Mouse (Mus musculus) layer of hippocampus, postnatal 14 days (tissue): Measurements from ENCODE around the gene Rab3gap1. TPM values are rescaled to one million over a fixed set of nuclear protein-coding genes. Genes with fewer than 3 reads are reported as not detected.
A peak's percentile ranks its signal among the peaks of the same experiment; 100 is the strongest.

Experiments used
- DNase-seq, 2 experiments: peaks; one replicate each; pipeline ENCODE4 v3.0.0; 2021 to 2022; ENCODE audit warnings: low spot score in 2 of 2, mixed read lengths in 1 of 2
- long read RNA-seq, 2 experiments: library from polyadenylated mRNA; stranded (forward); transcript quantifications; one replicate each; pipeline ENCODE4 v2.0.0; 2021
- total RNA-seq, 2 experiments: library from RNA; stranded (reverse); gene quantifications; 2 replicates each; pipeline ENCODE4 v1.2.3; 2021

The Rab3gap1 gene
- 10 to 100 TPM; 56.9 to 63.0 TPM for total RNA-seq
- long read RNA-seq, experiment 1, full-length matches to known transcripts = 20 of 32 reads
- long read RNA-seq, experiment 1, partial matches to known transcripts = 7 of 32 reads
- long read RNA-seq, experiment 1, other reads (novel, unspliced or antisense) = 5 of 32 reads
- long read RNA-seq, experiment 2, full-length matches to known transcripts = 19 of 30 reads
- long read RNA-seq, experiment 2, partial matches to known transcripts = 5 of 30 reads
- long read RNA-seq, experiment 2, other reads (novel, unspliced or antisense) = 6 of 30 reads

- DNase-seq = peak; percentile 81 to 82
Measured at GRCm38 (mm10) chr1:127868300-127869261, at the start of gene Rab3gap1. Rab3gap1 (plus strand) TSS chr1:127868773.

- DNase-seq = peak in 1 of 2 experiments; percentile 50
Measured at GRCm38 (mm10) chr1:127827325-127827724, 41.2 kb upstream of the Rab3gap1 start.

DNA sequence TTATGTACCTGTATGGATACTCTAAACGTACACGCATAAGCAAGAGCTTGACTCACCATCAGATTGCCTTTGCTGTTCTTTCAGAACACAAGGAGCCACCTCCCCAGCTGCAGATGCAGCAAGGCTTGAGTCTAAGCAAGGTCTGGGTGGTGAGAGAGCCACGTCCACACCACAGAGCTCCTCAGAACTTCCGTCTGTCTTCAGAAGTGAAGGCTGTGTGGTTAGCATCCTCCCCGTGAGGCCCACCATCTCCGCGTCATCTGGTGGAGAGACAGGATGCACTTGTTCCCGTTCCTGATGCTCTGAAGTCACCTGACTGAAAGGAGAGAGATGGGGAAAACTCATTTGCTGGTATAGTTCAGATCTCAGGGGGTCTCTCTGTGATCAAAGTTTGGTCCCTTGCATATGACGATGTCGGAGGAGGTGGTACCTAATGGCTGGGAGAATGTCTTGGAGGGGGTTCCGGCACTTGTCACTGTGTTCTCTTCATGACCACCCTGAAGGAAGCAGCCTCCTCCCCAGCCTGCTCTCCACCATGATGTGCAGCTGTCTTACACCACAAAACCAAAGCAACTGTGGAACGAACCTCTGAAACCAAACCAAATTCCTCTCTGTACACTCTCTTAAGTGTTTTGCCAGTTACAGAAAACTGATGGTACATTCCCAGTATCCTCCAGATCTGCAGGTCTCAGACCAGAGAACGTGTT lies 38.2 kb upstream of the Rab3gap1 start:
- DNase-seq = no peak

DNA sequence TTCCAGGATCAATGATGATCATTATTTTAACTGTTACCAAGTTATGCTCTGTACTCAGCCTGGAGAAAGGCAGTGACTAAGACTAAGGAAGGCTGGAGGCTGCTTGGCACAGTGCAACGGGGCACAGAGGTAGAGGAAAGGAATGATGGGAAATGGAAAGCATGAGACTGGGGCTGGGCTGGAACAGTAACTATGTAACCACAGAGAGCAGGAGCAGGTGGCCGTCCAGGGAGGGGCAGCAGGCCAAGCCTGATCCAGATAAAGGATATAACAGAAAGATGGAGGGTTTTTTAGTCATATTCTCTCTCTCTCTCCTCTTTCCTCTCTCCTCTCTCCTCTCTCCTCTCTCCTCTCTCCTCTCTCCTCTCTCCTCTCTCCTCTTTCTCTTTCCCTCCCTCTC lies 34.9 kb upstream of the Rab3gap1 start:
- no peak for DNase-seq

DNA sequence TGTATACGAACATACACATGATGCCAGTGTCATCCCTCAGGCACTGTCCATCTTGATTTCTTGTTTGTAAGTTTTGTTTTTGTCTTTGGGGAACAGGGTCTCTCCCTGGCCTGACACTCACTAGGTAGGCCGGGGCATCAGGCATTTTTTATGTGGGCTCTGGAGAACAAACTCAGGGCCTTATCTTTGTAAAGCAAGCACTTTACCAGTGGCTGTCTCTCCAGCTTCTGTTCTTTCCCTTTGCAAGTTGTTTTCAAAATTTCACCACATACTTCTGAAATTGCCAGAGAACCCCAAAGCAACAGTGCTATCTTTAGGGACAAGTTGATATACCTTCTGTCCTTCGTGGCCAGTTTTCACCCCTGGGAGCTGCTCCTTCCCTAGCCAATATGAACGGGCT lies 34.4 kb upstream of the Rab3gap1 start:
- no peak for DNase-seq

DNA sequence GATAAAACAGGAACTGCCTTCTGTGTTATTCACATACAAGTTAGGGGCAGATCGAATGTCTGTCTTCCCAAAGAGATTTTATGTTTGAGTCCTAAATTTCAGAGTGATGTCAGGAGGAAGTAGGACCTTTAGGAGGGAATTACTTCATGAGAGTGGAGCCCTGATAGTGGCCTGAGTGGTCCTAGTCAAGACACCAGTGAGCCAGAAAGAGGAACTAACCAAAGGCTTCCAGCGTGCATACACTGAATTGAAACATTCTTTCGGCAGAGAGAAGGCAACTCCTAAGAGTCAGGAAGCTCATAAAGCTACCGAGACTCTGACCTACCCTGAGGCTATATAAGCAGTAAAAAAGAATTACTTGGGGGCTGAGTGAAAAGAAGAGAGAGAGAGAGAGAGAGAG lies 32.0 kb upstream of the Rab3gap1 start:
- DNase-seq = no peak

- no peak for DNase-seq
Measured at GRCm38 (mm10) chr1:127838602-127839001, 30.0 kb upstream of the Rab3gap1 start.

GRCm38 (mm10) chr1:127845472-127845871 lies 23.1 kb upstream of the Rab3gap1 start:
- DNase-seq = no peak

GRCm38 (mm10) chr1:127850075-127850610 lies 18.4 kb upstream of the Rab3gap1 start:
- no peak for DNase-seq

- DNase-seq = peak; percentile 27 to 60
Measured at GRCm38 (mm10) chr1:127854486-127855222, 13.9 kb upstream of the Rab3gap1 start, which contains the start of gene Map3k19. Map3k19 (minus strand) TSS chr1:127855031.

- no peak for DNase-seq
Measured at GRCm38 (mm10) chr1:127858945-127859648, 9.5 kb upstream of the Rab3gap1 start.

DNA sequence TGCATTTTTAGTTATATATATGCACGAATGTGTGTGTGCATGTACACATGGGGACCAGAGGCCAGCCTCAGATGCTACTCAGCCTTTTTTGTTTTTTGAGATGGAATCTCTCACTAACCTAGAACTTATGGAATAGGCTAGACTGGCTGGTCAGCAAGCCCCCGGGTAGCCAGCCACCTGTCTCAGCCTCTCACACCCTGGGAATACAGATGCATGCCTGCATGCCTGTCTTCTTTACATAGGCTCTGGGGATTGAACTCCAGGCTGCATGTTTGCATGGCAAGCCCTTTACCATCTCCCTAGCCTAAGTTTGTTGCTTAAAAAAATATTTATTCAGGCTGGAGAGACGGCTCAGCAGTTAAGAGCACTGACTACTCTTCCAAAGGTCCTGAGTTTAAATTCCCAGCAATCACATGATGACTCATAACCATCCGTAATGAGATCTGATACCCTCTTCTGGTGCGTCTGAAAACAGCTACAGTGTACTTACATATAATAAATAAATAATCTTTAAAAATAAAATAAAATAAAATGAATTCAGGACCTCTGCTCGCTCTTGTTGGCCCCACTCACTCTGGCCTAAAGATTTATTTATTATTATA lies 8.7 kb upstream of the Rab3gap1 start:
- no peak for DNase-seq

GRCm38 (mm10) chr1:127860492-127860891 lies 8.1 kb upstream of the Rab3gap1 start:
- DNase-seq = no peak

DNA sequence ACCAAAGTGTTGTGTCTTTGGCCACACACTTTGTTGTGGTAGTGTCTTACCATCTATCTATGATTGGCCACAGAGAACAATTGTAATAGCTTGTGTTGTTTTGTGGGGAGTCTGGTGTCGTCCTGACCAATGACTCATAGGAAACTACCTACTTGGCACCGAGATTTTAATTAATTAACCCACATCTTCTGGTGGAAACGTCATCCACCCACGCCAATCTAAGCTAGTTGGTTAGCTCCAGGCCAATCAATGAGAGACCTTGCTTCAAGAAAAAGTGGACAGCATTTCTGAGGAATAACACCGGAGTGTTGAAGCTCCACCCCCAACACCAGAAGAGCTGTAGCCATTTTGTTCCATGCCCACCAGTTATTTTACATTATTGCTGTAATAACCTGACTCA lies 6.7 kb upstream of the Rab3gap1 start:
- DNase-seq = no peak

- no peak for DNase-seq
Measured at GRCm38 (mm10) chr1:127863806-127864205, 4.8 kb upstream of the Rab3gap1 start.

- DNase-seq = peak in 1 of 2 experiments; percentile 20
Measured at GRCm38 (mm10) chr1:127869276-127869675, 703 bp downstream of the Rab3gap1 start.

DNA sequence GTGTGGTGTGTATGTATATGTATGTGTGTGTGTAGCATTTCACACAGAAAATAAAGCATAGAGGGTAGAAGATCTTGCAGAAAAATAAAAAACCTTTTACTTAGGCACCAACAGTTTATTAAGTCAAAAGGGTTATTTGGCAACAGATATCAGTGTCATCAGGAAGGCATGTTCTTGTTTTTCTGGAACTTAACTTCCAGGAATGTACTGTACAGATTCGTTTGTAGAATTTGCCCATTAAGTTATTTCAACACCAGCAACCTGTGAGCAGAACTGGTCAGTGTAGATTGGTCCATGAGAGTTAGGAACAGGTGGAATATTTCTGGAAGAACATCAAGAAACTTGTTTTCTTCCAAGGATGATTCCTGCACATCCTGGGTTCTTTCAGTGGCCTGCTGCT lies 30.8 kb downstream of the Rab3gap1 start:
- DNase-seq = no peak

- no peak for DNase-seq
Measured at GRCm38 (mm10) chr1:127904774-127905385, 36.3 kb downstream of the Rab3gap1 start.

- no peak for DNase-seq
Measured at GRCm38 (mm10) chr1:127913116-127913515, 44.5 kb downstream of the Rab3gap1 start.
